Mouse (Mus musculus) MEL (cell line): ENCODE measurements at regions not wholly inside any gene's neighbourhood (a gene's known extent, or its start where the extent isn't known, plus 50 kb on each side); places are given as distances from the start of the nearest gene placed in this dataset.

Experiments used
- CHD2 ChIP-seq: IDR thresholded peaks from 2 replicates; pipeline ENCODE4 v1.6.1; 2011; ENCODE audit warnings: low read length, improper control_type of control experiment
- EP300 ChIP-seq, 2 experiments: IDR thresholded peaks; 2 replicates each; pipeline ENCODE4 v1.6.1; 2011; ENCODE audit warnings: improper control_type of control experiment in 2 of 2, low read length in 2 of 2, low read depth in 1 of 2, mild to moderate bottlenecking in 1 of 2
- HCFC1 ChIP-seq: IDR thresholded peaks from 2 replicates; pipeline ENCODE4 v1.6.1; 2012; ENCODE audit warnings: low read depth, mild to moderate bottlenecking, inconsistent platforms, low read length, improper control_type of control experiment, moderate library complexity
- KAT2A ChIP-seq: conservative IDR thresholded peaks from 2 replicates; pipeline ENCODE4 v1.6.1; 2012; ENCODE audit warnings: low read depth, low read length, improper control_type of control experiment, inconsistent platforms
- MAX ChIP-seq: IDR thresholded peaks from 2 replicates; pipeline ENCODE4 v1.6.1; 2011; ENCODE audit warnings: low read length, improper control_type of control experiment
- NRF1 ChIP-seq: IDR thresholded peaks from 2 replicates; pipeline ENCODE4 v1.6.1; 2014; ENCODE audit warnings: low read depth, mild to moderate bottlenecking, inconsistent platforms, low read length, improper control_type of control experiment, moderate library complexity; ENCODE audit not compliant: poor library complexity, insufficient read depth, severe bottlenecking
- POLR2A ChIP-seq, 2 experiments: IDR thresholded peaks; 2 replicates each; pipeline ENCODE4 v1.6.1; 2011 to 2012; ENCODE audit warnings: low read length in 2 of 2, mild to moderate bottlenecking in 2 of 2, control low read depth in 1 of 2, improper control_type of control experiment in 1 of 2, low read depth in 1 of 2, moderate library complexity in 1 of 2; ENCODE audit not compliant: control insufficient read depth in 1 of 2, insufficient read depth in 1 of 2, poor library complexity in 1 of 2
- POLR2AphosphoS2 ChIP-seq: IDR thresholded peaks from 2 replicates; pipeline ENCODE4 v1.6.1; 2011; ENCODE audit warnings: low read length, improper control_type of control experiment
- TBP ChIP-seq: IDR thresholded peaks from 2 replicates; pipeline ENCODE4 v1.8.0; 2011; ENCODE audit warnings: low read depth, low read length, improper control_type of control experiment
- TCF12 ChIP-seq: IDR thresholded peaks from 2 replicates; pipeline ENCODE4 v1.6.1; 2014; ENCODE audit warnings: low read depth, mild to moderate bottlenecking, inconsistent platforms, low read length, improper control_type of control experiment, moderate library complexity
- ZNF384 ChIP-seq: IDR thresholded peaks from 2 replicates; pipeline ENCODE4 v1.6.1; 2012; ENCODE audit warnings: low read depth, mild to moderate bottlenecking, inconsistent platforms, low read length, improper control_type of control experiment

DNA sequence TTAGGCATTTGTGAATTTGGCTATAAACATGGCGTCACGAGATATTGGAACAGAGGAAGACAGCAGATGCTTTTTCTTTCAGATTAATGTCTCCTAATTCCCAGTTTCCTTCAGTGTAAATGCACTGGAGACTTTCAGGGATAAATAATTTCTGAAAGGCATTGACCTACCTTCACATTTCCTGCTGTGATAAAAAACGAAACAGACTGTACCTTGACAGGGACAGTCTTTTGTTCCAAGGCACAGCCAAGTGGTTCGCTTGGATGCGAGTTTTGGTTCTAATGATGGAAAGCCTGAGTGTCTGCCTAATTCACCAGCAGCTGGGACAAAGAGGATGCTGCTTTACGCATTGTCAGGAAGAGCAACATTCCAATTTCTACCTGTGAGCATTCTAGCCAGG lies 485.8 kb downstream of the Epha4 start:
- TF ChIP-seq KAT2A (no peak), TCF12 (no peak), POLR2A (IDR thresholded peaks at IDR 0.05; ENCODE audit: control insufficient read depth in 1 of 2, insufficient read depth in 1 of 2, low read depth in 1 of 2, low read length in 2 of 2, poor library complexity in 1 of 2) (no peak), MAX (no peak), EP300 (IDR thresholded peaks at IDR 0.05; ENCODE audit: low read depth in 1 of 2, low read length in 2 of 2) (no peak), ZNF384 (no peak), NRF1 (no peak), CHD2 (no peak), POLR2AphosphoS2 (no peak), TBP (no peak), HCFC1 (no peak)
